Mouse (Mus musculus) MEL (cell line): Measurements from ENCODE around the gene Farp2. TPM values are rescaled to one million over a fixed set of nuclear protein-coding genes. Genes with fewer than 3 reads are reported as not detected.

Source experiments
- DNase-seq: peaks from one replicate; pipeline ENCODE4 v3.0.0; 2011; ENCODE audit warnings: low read depth, low spot score
- H3K27ac ChIP-seq: 2 replicates; pipeline ENCODE4 v1.5.1; 2012; ENCODE audit warnings: low read depth, mild to moderate bottlenecking, control low read depth, low read length, moderate library complexity; ENCODE audit not compliant: control insufficient read depth
- H3K27me3 ChIP-seq, 2 experiments: fragments of 150-350 bp in 1 of 2; sonication (generic) in 1 of 2; 2 replicates each; pipeline ENCODE4 v1.6.1; 2012; ENCODE audit warnings: low read length in 2 of 2, mild to moderate bottlenecking in 2 of 2, improper control_type of control experiment in 1 of 2, moderate library complexity in 1 of 2; ENCODE audit not compliant: insufficient read depth in 2 of 2, control insufficient read depth in 1 of 2
- H3K36me3 ChIP-seq, 2 experiments: 2 replicates each; pipeline ENCODE4 v1.6.1; 2012 to 2014; ENCODE audit warnings: low read length in 2 of 2, improper control_type of control experiment in 1 of 2, inconsistent platforms in 1 of 2, mild to moderate bottlenecking in 1 of 2; ENCODE audit not compliant: insufficient read depth in 2 of 2, control insufficient read depth in 1 of 2
- H3K4me1 ChIP-seq, 2 experiments: fragments of 150-350 bp in 1 of 2; sonication (generic) in 1 of 2; 2 replicates each; pipeline ENCODE4 v1.6.1; 2012; ENCODE audit warnings: low read length in 2 of 2, improper control_type of control experiment in 1 of 2, mild to moderate bottlenecking in 1 of 2; ENCODE audit not compliant: insufficient read depth in 2 of 2, control insufficient read depth in 1 of 2
- H3K4me3 ChIP-seq, 2 experiments: fragments of 150-350 bp in 1 of 2; sonication (generic) in 1 of 2; 2 replicates each; pipeline ENCODE4 v1.5.1; 2012; ENCODE audit warnings: low read depth in 2 of 2, low read length in 2 of 2, mild to moderate bottlenecking in 2 of 2, moderate library complexity in 2 of 2, control low read depth in 1 of 2, improper control_type of control experiment in 1 of 2; ENCODE audit not compliant: control insufficient read depth in 1 of 2, insufficient read depth in 1 of 2
- H3K79me2 ChIP-seq: 2 replicates; pipeline ENCODE4 v1.6.1; 2012; ENCODE audit warnings: mild to moderate bottlenecking, low read length, moderate library complexity; ENCODE audit not compliant: control insufficient read depth, poor library complexity, insufficient read depth
- H3K9ac ChIP-seq: 2 replicates; pipeline ENCODE4 v1.6.1; 2012; ENCODE audit warnings: low read depth, mild to moderate bottlenecking, control low read depth, low read length, moderate library complexity; ENCODE audit not compliant: control insufficient read depth, poor library complexity, severe bottlenecking
- H3K9me3 ChIP-seq: fragments of 150-350 bp; sonication (generic); replicated peaks from 2 replicates; pipeline ENCODE4 v1.6.1; 2012; ENCODE audit warnings: mild to moderate bottlenecking, low read length, improper control_type of control experiment, moderate library complexity; ENCODE audit not compliant: insufficient read depth
- BHLHE40 ChIP-seq: IDR thresholded peaks from 2 replicates; pipeline ENCODE4 v1.6.1; 2012; ENCODE audit warnings: low read depth, mild to moderate bottlenecking, inconsistent platforms, low read length, improper control_type of control experiment, borderline replicate concordance
- CHD2 ChIP-seq: IDR thresholded peaks from 2 replicates; pipeline ENCODE4 v1.6.1; 2011; ENCODE audit warnings: low read length, improper control_type of control experiment
- CTCF ChIP-seq, 3 experiments: IDR thresholded peaks in 2 of 3; conservative IDR thresholded peaks in 1 of 3; 2 replicates each; pipeline ENCODE4 v1.5.1; 2011 to 2012; ENCODE audit warnings: low read length in 3 of 3, low read depth in 2 of 3, mild to moderate bottlenecking in 2 of 3, improper control_type of control experiment in 1 of 3, inconsistent platforms in 1 of 3, mixed read lengths in 1 of 3, moderate library complexity in 1 of 3; ENCODE audit not compliant: control insufficient read depth in 1 of 3, insufficient read depth in 1 of 3, poor library complexity in 1 of 3, severe bottlenecking in 1 of 3
- ELF1 ChIP-seq: IDR thresholded peaks from 2 replicates; pipeline ENCODE4 v1.6.1; 2014; ENCODE audit warnings: low read depth, mild to moderate bottlenecking, inconsistent platforms, low read length, improper control_type of control experiment, moderate library complexity
- GABPA ChIP-seq: IDR thresholded peaks from 2 replicates; pipeline ENCODE4 v1.6.1; 2012; ENCODE audit warnings: low read depth, mild to moderate bottlenecking, inconsistent platforms, low read length, improper control_type of control experiment, moderate library complexity
- GATA1 ChIP-seq: IDR thresholded peaks from 2 replicates; pipeline ENCODE4 v1.6.1; 2011; ENCODE audit warnings: low read depth, low read length, improper control_type of control experiment
- HCFC1 ChIP-seq: IDR thresholded peaks from 2 replicates; pipeline ENCODE4 v1.6.1; 2012; ENCODE audit warnings: low read depth, mild to moderate bottlenecking, inconsistent platforms, low read length, improper control_type of control experiment, moderate library complexity
- JUND ChIP-seq: IDR thresholded peaks from 2 replicates; pipeline ENCODE4 v1.6.1; 2011; ENCODE audit warnings: low read depth, mild to moderate bottlenecking, improper control_type of control experiment, low read length
- KAT2A ChIP-seq: conservative IDR thresholded peaks from 2 replicates; pipeline ENCODE4 v1.6.1; 2012; ENCODE audit warnings: low read depth, low read length, improper control_type of control experiment, inconsistent platforms
- MAX ChIP-seq: IDR thresholded peaks from 2 replicates; pipeline ENCODE4 v1.6.1; 2011; ENCODE audit warnings: low read length, improper control_type of control experiment
- MAZ ChIP-seq: IDR thresholded peaks from 2 replicates; pipeline ENCODE4 v1.6.1; 2012; ENCODE audit warnings: low read depth, mild to moderate bottlenecking, inconsistent platforms, low read length, improper control_type of control experiment
- MYB ChIP-seq: IDR thresholded peaks from 2 replicates; pipeline ENCODE4 v1.6.1; 2011; ENCODE audit warnings: mild to moderate bottlenecking, low read depth, low read length, improper control_type of control experiment
- POLR2A ChIP-seq, 2 experiments: IDR thresholded peaks; 2 replicates each; pipeline ENCODE4 v1.6.1; 2011 to 2012; ENCODE audit warnings: low read length in 2 of 2, mild to moderate bottlenecking in 2 of 2, control low read depth in 1 of 2, improper control_type of control experiment in 1 of 2, low read depth in 1 of 2, moderate library complexity in 1 of 2; ENCODE audit not compliant: control insufficient read depth in 1 of 2, insufficient read depth in 1 of 2, poor library complexity in 1 of 2
- POLR2AphosphoS2 ChIP-seq: IDR thresholded peaks from 2 replicates; pipeline ENCODE4 v1.6.1; 2011; ENCODE audit warnings: low read length, improper control_type of control experiment
- SIN3A ChIP-seq: IDR thresholded peaks from 2 replicates; pipeline ENCODE4 v1.6.1; 2012; ENCODE audit warnings: low read length, improper control_type of control experiment, inconsistent platforms
- UBTF ChIP-seq: IDR thresholded peaks from 2 replicates; pipeline ENCODE4 v1.6.1; 2012; ENCODE audit warnings: low read depth, mild to moderate bottlenecking, inconsistent platforms, low read length, improper control_type of control experiment, moderate library complexity, borderline replicate concordance; ENCODE audit not compliant: insufficient read depth
- ZC3H11A ChIP-seq: IDR thresholded peaks from 2 replicates; pipeline ENCODE4 v1.6.1; 2012; ENCODE audit warnings: low read depth, mild to moderate bottlenecking, inconsistent platforms, low read length, improper control_type of control experiment
- ZKSCAN1 ChIP-seq: IDR thresholded peaks from 2 replicates; pipeline ENCODE4 v1.6.1; 2012; ENCODE audit warnings: low read depth, mild to moderate bottlenecking, inconsistent platforms, low read length, improper control_type of control experiment, moderate library complexity
- polyA plus RNA-seq, 2 experiments: library from polyadenylated mRNA; stranded (reverse) in 1 of 2; unstranded in 1 of 2; fragments of >175 nt in 1 of 2; fragments of >200 nt in 1 of 2; gene quantifications; 2 replicates each; pipeline versions ENCODE4 v1.2.1 to v1.2.4; 2012; ENCODE audit warnings: low replicate concordance in 2 of 2, low read depth in 1 of 2; ENCODE audit not compliant: insufficient read length in 2 of 2, insufficient read depth in 1 of 2, missing spikeins in 1 of 2
- total RNA-seq: library from RNA; depleted of rRNA; stranded (reverse); fragments of 300-350 nt; gene quantifications from 2 replicates; pipeline ENCODE4 v1.2.3, GENCODE M21; 2012

Farp2 gene
- total and polyA plus RNA-seq, 3 experiments = 9.7 to 12.0 TPM; not detected in 1

- peaks cover 0 to 20% of the 10 kb centered on the region in 2 experiments; a peak in 2 of 4 replicates for H3K36me3 ChIP-seq
- no peak overlapping the region for H3K4me3 ChIP-seq
- no peak for DNase-seq
- H3K4me1 ChIP-seq = peaks cover 16 to 17% of the 10 kb centered on the region in 2 experiments
- H3K79me2 ChIP-seq = no peaks in the 10 kb centered on the region
- H3K27me3 ChIP-seq = no peaks in the 10 kb centered on the region
- no peak for TF ChIP-seq ELF1
- no peak for TF ChIP-seq ZKSCAN1
- no peak for TF ChIP-seq MYB
- no peak for TF ChIP-seq BHLHE40
- no peak for TF ChIP-seq SIN3A
- no peak for TF ChIP-seq GATA1
- no peak for TF ChIP-seq MAZ
- TF ChIP-seq JUND = no peak
- no peak for TF ChIP-seq HCFC1
- TF ChIP-seq UBTF = no peak
- no peak for TF ChIP-seq ZC3H11A
- no peak for TF ChIP-seq KAT2A
- TF ChIP-seq GABPA = no peak
- no peak overlapping the region for H3K9ac ChIP-seq
- H3K9me3 ChIP-seq = no peaks in the 10 kb centered on the region
- H3K27ac ChIP-seq = no peak overlapping the region
Measured at GRCm38 (mm10) chr1:93654798-93655197, 142.9 kb downstream of the Farp2 start.

GRCm38 (mm10) chr1:93656325-93657024 lies 144.6 kb downstream of the Farp2 start:
- no peak overlapping the region for H3K9ac ChIP-seq
- no peak overlapping the region for H3K27ac ChIP-seq
- no peak overlapping the region for H3K4me3 ChIP-seq
- no peaks in the 10 kb centered on the region for H3K79me2 ChIP-seq
- TF ChIP-seq CTCF (IDR thresholded peaks at IDR 0.05 in 2 of 3, conservative IDR thresholded peaks at IDR 0.05 in 1 of 3; ENCODE audit: control insufficient read depth in 1 of 3, insufficient read depth in 1 of 3, low read depth in 2 of 3, low read length in 3 of 3, poor library complexity in 1 of 3, severe bottlenecking in 1 of 3) = no peak
- no peak for TF ChIP-seq CHD2
- TF ChIP-seq ZKSCAN1 = no peak
- no peak for TF ChIP-seq ELF1
- TF ChIP-seq POLR2A (IDR thresholded peaks at IDR 0.05; ENCODE audit: control insufficient read depth in 1 of 2, insufficient read depth in 1 of 2, low read depth in 1 of 2, low read length in 2 of 2, poor library complexity in 1 of 2) = no peak
- no peak for TF ChIP-seq MAX
- TF ChIP-seq MAZ = no peak
- no peak for TF ChIP-seq POLR2AphosphoS2
- TF ChIP-seq KAT2A = no peak
- H3K9me3 ChIP-seq = no peaks in the 10 kb centered on the region
- H3K27me3 ChIP-seq = no peaks in the 10 kb centered on the region
- peaks cover 7 to 13% of the 10 kb centered on the region in 2 experiments for H3K4me1 ChIP-seq
- DNase-seq = no peak
- peaks cover 0 to 14% of the 10 kb centered on the region in 2 experiments; a peak in 2 of 4 replicates for H3K36me3 ChIP-seq
